9 mouse cellular contexts compared by ENCODE assay signal in genomic region chr14:75837048-75837916, GRCm38 (mm10). TPM values are rescaled to one million over a fixed set of nuclear protein-coding genes. Genes with fewer than 3 reads are reported as not detected.
DNase-seq lines count a peak whose midpoint lies in the region; ATAC-seq and TF ChIP-seq lines count a peak whose summit lies in the region.
"Had no signal": no experiment of that assay in that cellular context is flagged by ENCODE, and none has a peak within 500 bp of the region (broad histone marks: within the 10 kb centered on the region; RNA-seq: fewer than 3 reads in every experiment).

No protein-coding gene starts in this region.

- H3K4me2 ChIP-seq in embryonic facial prominence, embryonic 11.5 days (ENCODE audit: low read depth, low read length) = no peak overlapping the region
- peak overlapping the region; percentile 39 for H3K4me2 ChIP-seq in intestine, postnatal 0 days (replicated peaks; ENCODE audit: low read depth)
- H3K4me2 ChIP-seq: limb, embryonic 15.5 days had no signal

- WGBS in embryonic facial prominence, embryonic 11.5 days = 67% methylated on average over 10 of the region's 10 CpGs
- WGBS in intestine, postnatal 0 days = 36% methylated on average over 10 of the region's 10 CpGs
- WGBS in small intestine, adult 2 months = 21% methylated on average over 10 of the region's 10 CpGs

- H3K27ac ChIP-seq in embryonic facial prominence, embryonic 11.5 days (replicated peaks; ENCODE audit: low read depth, low read length) = no peak overlapping the region
- peak overlapping the region; percentile 71 for H3K27ac ChIP-seq in intestine, postnatal 0 days (ENCODE audit: low read depth, low read length)
- H3K27ac ChIP-seq in small intestine, adult 2 months (ENCODE audit: insufficient read depth, low read depth, low read length) = peak overlapping the region; percentile 55
- H3K27ac ChIP-seq: limb, embryonic 15.5 days had no signal

- no peak overlapping the region for H3K9ac ChIP-seq in embryonic facial prominence, embryonic 11.5 days (replicated peaks; ENCODE audit: low read length)
- H3K9ac ChIP-seq in intestine, postnatal 0 days (ENCODE audit: low read depth, low read length) = no peak overlapping the region
- H3K9ac ChIP-seq: limb, embryonic 15.5 days had no signal

- no peaks in the 10 kb centered on the region for H3K9me3 ChIP-seq in embryonic facial prominence, embryonic 11.5 days (replicated peaks; ENCODE audit: control insufficient read depth, low read length)
- H3K9me3 ChIP-seq in intestine, postnatal 0 days (ENCODE audit: control insufficient read depth) = no peaks in the 10 kb centered on the region
- H3K9me3 ChIP-seq: limb, embryonic 15.5 days had no signal

- ATAC-seq in embryonic facial prominence, embryonic 11.5 days (replicated peaks; ENCODE audit: insufficient number of reproducible peaks, low FRiP score, low TSS enrichment, low read depth) = no peak
- ATAC-seq in intestine, postnatal 0 days = peak; percentile 42
- ATAC-seq in frontal cortex, adult (ENCODE audit: low TSS enrichment) = no peak
- ATAC-seq in cerebellum, adult (ENCODE audit: insufficient number of reproducible peaks, low FRiP score, low TSS enrichment) = no peak

- no peak for TF ChIP-seq POLR2A in small intestine, adult 2 months (IDR thresholded peaks at IDR 0.05; ENCODE audit: low read depth, low read length)

- H3K27me3 ChIP-seq in embryonic facial prominence, embryonic 11.5 days (ENCODE audit: control insufficient read depth, insufficient read depth, low read length) = no peaks in the 10 kb centered on the region
- H3K27me3 ChIP-seq in intestine, postnatal 0 days (replicated peaks; ENCODE audit: control insufficient read depth, insufficient read depth, low read length) = no peaks in the 10 kb centered on the region
- no peaks in the 10 kb centered on the region for H3K27me3 ChIP-seq in small intestine, adult 2 months (ENCODE audit: control insufficient read depth, insufficient read depth, low read length)
- H3K27me3 ChIP-seq: limb, embryonic 15.5 days had no signal

- peak; percentile 36 for TF ChIP-seq CTCF in intestine, postnatal 0 days (IDR thresholded peaks at IDR 0.05; ENCODE audit: low read depth)
- TF ChIP-seq CTCF in small intestine, adult 2 months (IDR thresholded peaks at IDR 0.05; ENCODE audit: extremely low read depth, insufficient read length, insufficient replicate concordance, low read depth, low read length) = no peak

- DNase-seq in layer of hippocampus, postnatal 14 days (ENCODE audit: low spot score in 2 of 2) = peak; percentile 34
- no peak for DNase-seq in layer of hippocampus, adult 9-10 months (ENCODE audit: low spot score)
- DNase-seq in embryonic facial prominence, embryonic 11.5 days (ENCODE audit: low spot score) = peak; percentile 55
- DNase-seq in cerebellum, adult 11 months = no peak

- H3K4me1 ChIP-seq in embryonic facial prominence, embryonic 11.5 days (ENCODE audit: control insufficient read depth, insufficient read depth, low read length) = no peaks in the 10 kb centered on the region
- H3K4me1 ChIP-seq in intestine, postnatal 0 days (replicated peaks; ENCODE audit: control insufficient read depth, insufficient read depth, low read length) = peaks cover 5% of the 10 kb centered on the region; the same call in 1 of the 2 replicates
- H3K4me1 ChIP-seq in small intestine, adult 2 months (ENCODE audit: control insufficient read depth, insufficient read depth, insufficient read length, low read length) = peaks cover 7% of the 10 kb centered on the region

- H3K36me3 ChIP-seq in embryonic facial prominence, embryonic 11.5 days (replicated peaks; ENCODE audit: control insufficient read depth, insufficient read depth, low read depth, low read length) = no peaks in the 10 kb centered on the region
- no peaks in the 10 kb centered on the region; the same call in 1 of the 2 replicates for H3K36me3 ChIP-seq in intestine, postnatal 0 days (ENCODE audit: control insufficient read depth, insufficient read depth)
- H3K36me3 ChIP-seq in small intestine, adult 2 months (ENCODE audit: control insufficient read depth, insufficient read depth, low read length) = no peaks in the 10 kb centered on the region
- H3K36me3 ChIP-seq: limb, embryonic 15.5 days had no signal

- H3K4me3 ChIP-seq in embryonic facial prominence, embryonic 11.5 days (ENCODE audit: low read depth, low read length) = no peak overlapping the region
- H3K4me3 ChIP-seq in intestine, postnatal 0 days (ENCODE audit: low read depth, low read length) = no peak overlapping the region
- no peak overlapping the region for H3K4me3 ChIP-seq in small intestine, adult 2 months (ENCODE audit: low read depth, low read length)
- H3K4me3 ChIP-seq: limb, embryonic 15.5 days had no signal

RNA-seq across cellular contexts. Expression of gene Tpt1, which starts 7.6 kb away (rescaled TPM):
- total RNA-seq in layer of hippocampus, postnatal 14 days (2021) = 1,000 to 10,000 TPM; 1,171 to 1,217 TPM
- 1,068 and 1,141 TPM in 2 replicates for polyA plus RNA-seq in embryonic facial prominence, embryonic 11.5 days (2014; fragmentation: Nextera tagmentation; extraction: Ambion mirVana)
- polyA plus RNA-seq in intestine, postnatal 0 days (2015; fragmentation: Nextera tagmentation; extraction: Ambion mirVana) = 1,212 and 1,295 TPM in 2 replicates
- 1,560 and 1,973 TPM in 2 replicates for polyA plus RNA-seq in small intestine, adult 2 months (2012; rRNA removed)

RNA-seq across cellular contexts. Expression of gene Slc25a30, which starts 50.4 kb away (rescaled TPM):
- total RNA-seq in layer of hippocampus, postnatal 14 days (2021) = 10 to 100 TPM; 10.5 to 15.2 TPM
- 6.1 and 7.4 TPM in 2 replicates for polyA plus RNA-seq in embryonic facial prominence, embryonic 11.5 days (2014; fragmentation: Nextera tagmentation; extraction: Ambion mirVana)
- 2.5 TPM in 2 replicates for polyA plus RNA-seq in intestine, postnatal 0 days (2015; fragmentation: Nextera tagmentation; extraction: Ambion mirVana)
- polyA plus RNA-seq in small intestine, adult 2 months (2012; rRNA removed) = 0.95 and 1.2 TPM in 2 replicates

Comparison
In these comparisons a context has a peak if more than half of its experiments do, and no peak if none do; other contexts are left out.
1. DNase-seq: peak in layer of hippocampus, postnatal 14 days (2 of 2) and embryonic facial prominence, embryonic 11.5 days (single experiment); none in layer of hippocampus, adult 9-10 months (single experiment) and cerebellum, adult 11 months (single experiment).